Mouse (Mus musculus) heart, embryonic 10.5 days (tissue): ENCODE results near the gene Fbxo44. TPM values are rescaled to one million over a fixed set of nuclear protein-coding genes. Genes with fewer than 3 reads are reported as not detected.

Experiments used
- microRNA-seq: library from miRNA; unstranded; fragments of <30 nt; microRNA quantifications from one replicate; pipeline ENCODE4, GENCODE M21; 2017
- polyA plus RNA-seq: library from polyadenylated mRNA; unstranded; fragments of >200 nt; fragmentation: Nextera tagmentation; extraction: Ambion mirVana; gene quantifications from 2 replicates; pipeline ENCODE4 v1.2.1, GENCODE M21; 2016

Gene Fbxo44
- polyA plus RNA-seq, 1 experiment from 2014 or later = 13.0 TPM

Small RNA genes lying within 50 kb of the gene (microRNA-seq; reads per million reads assigned to microRNA genes)
- not detected for gene Mir7022

Other genes starting within 250 kb of the Fbxo44 start
- 40.8 and 44.9 TPM in 2 replicates for gene Plod1, start 223.7 kb downstream of the Fbxo44 start, polyA plus RNA-seq
- gene 2510039O18Rik, start 219.6 kb downstream of the Fbxo44 start, polyA plus RNA-seq = 13.6 and 18.5 TPM in 2 replicates
- gene Nppb, start 174.7 kb downstream of the Fbxo44 start, polyA plus RNA-seq = 124 and 308 TPM in 2 replicates
- gene Nppa, start 159.8 kb downstream of the Fbxo44 start, polyA plus RNA-seq = 2,404 and 4,482 TPM in 2 replicates
- 8.0 and 8.4 TPM in 2 replicates for gene Clcn6, start 121.7 kb downstream of the Fbxo44 start, polyA plus RNA-seq
- gene Mthfr, start 121.4 kb downstream of the Fbxo44 start, polyA plus RNA-seq = 13.5 and 15.6 TPM in 2 replicates
- gene Agtrap, start 72.5 kb downstream of the Fbxo44 start, polyA plus RNA-seq = 20.8 and 25.5 TPM in 2 replicates
- gene Mad2l2, start 30.1 kb downstream of the Fbxo44 start, polyA plus RNA-seq = 43.3 and 51.9 TPM in 2 replicates
- gene Draxin, start 29.8 kb downstream of the Fbxo44 start, polyA plus RNA-seq = 0.12 and 0.48 TPM in 2 replicates
- 19.5 and 21.1 TPM in 2 replicates for gene Fbxo6, start 8.3 kb downstream of the Fbxo44 start, polyA plus RNA-seq
- gene Fbxo2, start 139 bp upstream of the Fbxo44 start, polyA plus RNA-seq = 0.67 and 0.97 TPM in 2 replicates
- gene Disp3, start 127.5 kb upstream of the Fbxo44 start, polyA plus RNA-seq = 0.04 TPM in 2 replicates